Mouse (Mus musculus): ENCODE measurements around the gene Il12rb1. TPM values are rescaled to one million over a fixed set of nuclear protein-coding genes. Genes with fewer than 3 reads are reported as not detected.

Gene Il12rb1
- polyA plus RNA-seq, 1 experiment from 2014 or later, result not detected

DNA sequence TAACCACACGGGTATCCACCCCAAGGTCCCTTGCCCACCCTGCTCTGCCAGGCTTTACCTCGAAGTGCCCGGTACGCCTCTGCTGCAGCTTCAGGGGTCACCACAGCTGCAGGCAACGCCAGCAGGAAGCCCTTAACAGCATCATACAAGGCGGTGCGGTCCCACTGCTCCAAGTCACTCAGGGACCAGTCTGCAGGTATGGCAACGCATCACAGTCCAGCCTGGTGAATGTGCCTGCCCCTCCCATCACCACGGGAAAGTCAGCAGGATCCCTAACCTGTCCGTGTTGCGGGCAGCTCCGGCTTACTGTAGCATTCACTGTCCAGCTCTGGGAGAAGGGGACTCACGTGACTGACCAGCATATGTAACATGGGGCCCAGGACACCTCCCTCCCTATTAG, 36.2 kb upstream of the Il12rb1 start:
- Histone ChIP-seq H3K4me1 (replicated peaks; ENCODE audit: control insufficient read depth, insufficient read depth, low read length) (peaks cover 30% of the 10 kb centered on the region), H3K9ac (no peak overlapping the region), H3K27me3 (ENCODE audit: control insufficient read depth, insufficient read depth, low read length) (no peaks in the 10 kb centered on the region), H3K4me2 (replicated peaks) (no peak overlapping the region), H3K4me3 (replicated peaks; ENCODE audit: low read length) (no peak overlapping the region), H3K9me3 (ENCODE audit: control insufficient read depth, low read length) (no peaks in the 10 kb centered on the region), H3K27ac (no peak overlapping the region), H3K36me3 (replicated peaks; ENCODE audit: control insufficient read depth, insufficient read depth) (peaks cover 66% of the 10 kb centered on the region)
- WGBS, result 95% methylated on average over 13 of the region's 13 CpGs
- DNase-seq (ENCODE audit: low spot score) (no peak), ATAC-seq (ENCODE audit: low FRiP score) (no peak)

DNA sequence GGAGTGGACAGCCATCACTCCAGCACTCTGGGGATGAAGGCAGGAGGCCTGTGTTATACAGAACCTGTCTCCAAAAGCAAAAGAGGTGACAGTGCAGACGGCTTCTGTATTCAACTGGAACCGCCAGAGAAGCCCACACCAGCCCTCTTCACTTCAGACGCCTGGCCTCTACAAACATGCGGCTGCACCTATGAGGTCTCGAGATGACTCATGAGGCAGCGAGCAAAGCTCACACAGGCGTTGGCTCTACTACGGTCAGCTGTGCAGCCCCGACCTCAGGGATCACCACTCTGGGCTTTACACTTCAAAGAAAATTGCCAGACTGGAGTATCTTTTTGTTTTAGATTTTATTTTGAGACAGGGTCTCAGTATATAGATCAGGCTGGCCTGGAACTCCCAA, 35.4 kb upstream of the Il12rb1 start:
- peaks cover 34% of the 10 kb centered on the region for H3K4me1 ChIP-seq (replicated peaks; ENCODE audit: control insufficient read depth, insufficient read depth, low read length)
- ATAC-seq (ENCODE audit: low FRiP score) (no peak), DNase-seq (ENCODE audit: low spot score) (no peak)
- no peak overlapping the region for H3K4me3 ChIP-seq (replicated peaks; ENCODE audit: low read length)
- H3K9ac ChIP-seq, result no peak overlapping the region
- no peaks in the 10 kb centered on the region for H3K27me3 ChIP-seq (ENCODE audit: control insufficient read depth, insufficient read depth, low read length)
- no peak overlapping the region for H3K4me2 ChIP-seq (replicated peaks)
- WGBS, result 93% methylated on average over 9 of the region's 9 CpGs
- 0 out of 2 replicates have a peak overlapping the region, but pooled peaks have one; percentile 55 for H3K27ac ChIP-seq
- H3K9me3 ChIP-seq (ENCODE audit: control insufficient read depth, low read length), result no peaks in the 10 kb centered on the region
- peaks cover 60% of the 10 kb centered on the region for H3K36me3 ChIP-seq (replicated peaks; ENCODE audit: control insufficient read depth, insufficient read depth)

- Histone ChIP-seq H3K4me2 (replicated peaks) (peak overlapping the region; percentile 18; the same call in 1 of the 2 replicates), H3K36me3 (replicated peaks; ENCODE audit: control insufficient read depth, insufficient read depth) (peaks cover 55% of the 10 kb centered on the region), H3K27me3 (ENCODE audit: control insufficient read depth, insufficient read depth, low read length) (no peaks in the 10 kb centered on the region), H3K9ac (0 out of 2 replicates have a peak overlapping the region, but pooled peaks have one; percentile 25), H3K9me3 (ENCODE audit: control insufficient read depth, low read length) (no peaks in the 10 kb centered on the region), H3K4me1 (replicated peaks; ENCODE audit: control insufficient read depth, insufficient read depth, low read length) (peaks cover 38% of the 10 kb centered on the region), H3K4me3 (replicated peaks; ENCODE audit: low read length) (no peak overlapping the region), H3K27ac (peak overlapping the region; percentile 55)
- DNase-seq (ENCODE audit: low spot score) (no peak), ATAC-seq (ENCODE audit: low FRiP score) (no peak)
- 68% methylated on average over 4 of the region's 5 CpGs for WGBS
These were observed 34.8 kb upstream of the Il12rb1 start for GRCm38 (mm10) chr8:70773410-70773809.

DNA sequence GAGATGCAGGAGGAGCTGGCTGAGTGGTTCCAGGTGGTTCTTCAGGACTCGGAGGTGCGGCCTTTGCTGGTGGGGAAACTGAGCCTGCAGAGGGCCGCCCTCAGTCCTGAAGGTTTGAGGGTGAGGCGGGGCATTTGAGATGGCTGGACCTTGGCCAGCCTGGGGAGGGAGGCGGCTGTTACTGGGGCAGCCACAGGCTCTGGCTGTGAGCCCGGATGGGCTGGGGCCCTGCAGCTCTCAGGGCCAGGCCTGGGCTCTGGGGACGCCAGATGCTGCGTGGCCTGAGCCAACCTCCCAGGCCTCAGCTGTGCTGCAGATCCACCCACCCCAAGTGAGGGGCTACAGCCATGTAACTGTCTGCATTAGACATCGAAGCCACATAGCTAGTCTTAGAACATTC, 34.4 kb upstream of the Il12rb1 start:
- peaks cover 38% of the 10 kb centered on the region for H3K4me1 ChIP-seq (replicated peaks; ENCODE audit: control insufficient read depth, insufficient read depth, low read length)
- no peaks in the 10 kb centered on the region for H3K9me3 ChIP-seq (ENCODE audit: control insufficient read depth, low read length)
- H3K4me3 ChIP-seq (replicated peaks; ENCODE audit: low read length), result no peak overlapping the region
- no peaks in the 10 kb centered on the region for H3K27me3 ChIP-seq (ENCODE audit: control insufficient read depth, insufficient read depth, low read length)
- H3K27ac ChIP-seq, result peak overlapping the region; percentile 55
- peak overlapping the region; percentile 39; the same call in 1 of the 2 replicates for H3K9ac ChIP-seq
- DNase-seq (ENCODE audit: low spot score) (peak; percentile 65), ATAC-seq (ENCODE audit: low FRiP score) (no peak)
- 51% methylated on average over 9 of the region's 9 CpGs for WGBS
- peaks cover 50% of the 10 kb centered on the region for H3K36me3 ChIP-seq (replicated peaks; ENCODE audit: control insufficient read depth, insufficient read depth)
- H3K4me2 ChIP-seq (replicated peaks), result peak overlapping the region; percentile 18; the same call in 1 of the 2 replicates

- peak overlapping the region; percentile 55; the same call in 1 of the 2 replicates for H3K27ac ChIP-seq
These were observed 33.5 kb upstream of the Il12rb1 start for GRCm38 (mm10) chr8:70774740-70775139.

DNA sequence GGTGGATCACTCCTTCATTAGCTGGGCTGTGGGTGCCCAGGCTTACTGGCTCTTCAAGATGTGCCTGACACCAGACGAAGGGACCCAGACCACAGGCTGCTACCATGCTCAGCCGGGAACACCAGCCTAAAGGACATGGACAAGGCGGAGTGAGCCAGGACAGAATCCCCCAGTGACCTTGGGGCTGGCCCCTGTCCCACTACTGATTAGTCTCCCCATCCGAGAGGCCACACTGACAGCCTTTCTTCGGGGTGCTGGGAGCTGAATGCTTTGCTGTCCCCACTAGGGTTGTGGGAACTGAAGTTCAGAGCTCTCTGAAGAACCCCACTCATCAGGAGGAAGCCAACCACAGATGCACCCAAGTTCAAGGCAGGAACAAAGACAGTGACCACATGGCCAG, 33.0 kb upstream of the Il12rb1 start:
- WGBS, result 85% methylated on average over 5 of the region's 5 CpGs
- no peak for DNase-seq (ENCODE audit: low spot score)
- H3K9me3 ChIP-seq (ENCODE audit: control insufficient read depth, low read length), result no peaks in the 10 kb centered on the region
- H3K4me1 ChIP-seq (replicated peaks; ENCODE audit: control insufficient read depth, insufficient read depth, low read length), result peaks cover 38% of the 10 kb centered on the region
- H3K36me3 ChIP-seq (replicated peaks; ENCODE audit: control insufficient read depth, insufficient read depth), result peaks cover 52% of the 10 kb centered on the region
- no peak for ATAC-seq (ENCODE audit: low FRiP score)
- no peaks in the 10 kb centered on the region for H3K27me3 ChIP-seq (ENCODE audit: control insufficient read depth, insufficient read depth, low read length)
- H3K9ac ChIP-seq, result peak overlapping the region; percentile 99
- no peak overlapping the region for H3K27ac ChIP-seq
- peak overlapping the region; percentile 88 for H3K4me2 ChIP-seq (replicated peaks)
- H3K4me3 ChIP-seq (replicated peaks; ENCODE audit: low read length), result peak overlapping the region; percentile 83

More at GRCm38 (mm10) chr8:70774740-70775139, 33.5 kb upstream of the Il12rb1 start:
- H3K4me1 ChIP-seq (replicated peaks; ENCODE audit: control insufficient read depth, insufficient read depth, low read length), result peaks cover 38% of the 10 kb centered on the region
- no peak overlapping the region for H3K4me3 ChIP-seq (replicated peaks; ENCODE audit: low read length)
- peaks cover 52% of the 10 kb centered on the region for H3K36me3 ChIP-seq (replicated peaks; ENCODE audit: control insufficient read depth, insufficient read depth)
- H3K9me3 ChIP-seq (ENCODE audit: control insufficient read depth, low read length), result no peaks in the 10 kb centered on the region
- DNase-seq (ENCODE audit: low spot score) (no peak), ATAC-seq (ENCODE audit: low FRiP score) (no peak)
- no peaks in the 10 kb centered on the region for H3K27me3 ChIP-seq (ENCODE audit: control insufficient read depth, insufficient read depth, low read length)
- peak overlapping the region; percentile 99; the same call in 1 of the 2 replicates for H3K9ac ChIP-seq
- 98% methylated on average over 18 of the region's 18 CpGs for WGBS
- peak overlapping the region; percentile 88 for H3K4me2 ChIP-seq (replicated peaks)

DNA sequence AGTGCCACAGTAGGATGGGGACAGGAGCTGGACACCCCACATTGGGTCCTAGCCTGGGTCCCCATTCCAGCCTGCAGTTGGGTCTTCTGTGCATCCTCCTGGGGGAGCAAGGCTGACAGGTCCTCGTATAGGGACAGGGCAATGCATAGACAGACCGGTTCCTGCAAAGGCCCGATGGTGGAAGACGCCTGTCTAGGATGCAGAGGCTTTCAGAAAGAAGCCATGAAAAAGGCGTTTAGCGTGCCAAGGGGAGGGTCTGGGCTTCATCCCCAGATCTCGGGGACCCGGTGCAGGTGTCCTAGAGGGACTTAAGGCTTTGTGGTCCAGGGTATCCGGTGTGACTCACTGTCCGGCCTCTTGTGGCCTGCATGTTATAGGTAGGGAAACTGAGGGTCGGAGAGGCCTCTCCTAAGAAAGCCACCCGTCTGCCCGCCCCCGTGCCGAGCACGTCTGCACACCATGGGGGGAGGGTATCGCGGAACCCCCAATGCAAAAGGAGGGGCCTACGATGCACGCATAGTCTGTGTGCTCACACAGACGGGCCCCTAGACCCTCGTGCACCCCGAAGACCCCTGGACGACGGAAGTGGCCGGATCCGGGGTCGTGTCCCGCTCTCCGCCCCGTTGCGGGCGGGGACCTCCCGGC, 32.3 kb upstream of the Il12rb1 start:
- Histone ChIP-seq H3K9me3 (ENCODE audit: control insufficient read depth, low read length) (no peaks in the 10 kb centered on the region), H3K9ac (peak overlapping the region; percentile 99), H3K27me3 (ENCODE audit: control insufficient read depth, insufficient read depth, low read length) (no peaks in the 10 kb centered on the region), H3K4me1 (replicated peaks; ENCODE audit: control insufficient read depth, insufficient read depth, low read length) (peaks cover 38% of the 10 kb centered on the region), H3K27ac (peak overlapping the region; percentile 98), H3K36me3 (replicated peaks; ENCODE audit: control insufficient read depth, insufficient read depth) (peaks cover 52% of the 10 kb centered on the region), H3K4me2 (replicated peaks) (peak overlapping the region; percentile 88), H3K4me3 (replicated peaks; ENCODE audit: low read length) (peak overlapping the region; percentile 83)
- 3% methylated on average over 30 of the region's 34 CpGs for WGBS
- ATAC-seq (ENCODE audit: low FRiP score), result no peak
- no peak for DNase-seq (ENCODE audit: low spot score)

- Histone ChIP-seq H3K4me3 (replicated peaks; ENCODE audit: low read length) (peak within 1 kb of the TSS; percentile 83), H3K9ac (peak within 1 kb of the TSS; percentile 99), H3K27me3 (ENCODE audit: control insufficient read depth, insufficient read depth, low read length) (no peaks in the 10 kb centered on the region), H3K27ac (peak within 1 kb of the TSS; percentile 98), H3K36me3 (replicated peaks; ENCODE audit: control insufficient read depth, insufficient read depth) (peaks cover 52% of the 10 kb centered on the region), H3K9me3 (ENCODE audit: control insufficient read depth, low read length) (no peaks in the 10 kb centered on the region), H3K4me1 (replicated peaks; ENCODE audit: control insufficient read depth, insufficient read depth, low read length) (peaks cover 38% of the 10 kb centered on the region), H3K4me2 (replicated peaks) (peak within 1 kb of the TSS; percentile 88)
- ATAC-seq (ENCODE audit: low FRiP score) (peak; percentile 93), DNase-seq (ENCODE audit: low spot score) (peak; percentile 100)
- under 1% methylated on average over 91 of the region's 94 CpGs for WGBS
These were observed 31.5 kb upstream of the Il12rb1 start, which contains the start of gene Pik3r2 for GRCm38 (mm10) chr8:70776496-70777444. TSS of gene Pik3r2 (minus strand) at chr8:70776713.

- Histone ChIP-seq H3K4me3 (replicated peaks; ENCODE audit: low read length) (no peak overlapping the region), H3K4me1 (replicated peaks; ENCODE audit: control insufficient read depth, insufficient read depth, low read length) (peaks cover 17% of the 10 kb centered on the region), H3K9ac (no peak overlapping the region), H3K27ac (no peak overlapping the region), H3K36me3 (replicated peaks; ENCODE audit: control insufficient read depth, insufficient read depth) (peaks cover 52% of the 10 kb centered on the region), H3K9me3 (ENCODE audit: control insufficient read depth, low read length) (no peaks in the 10 kb centered on the region), H3K27me3 (ENCODE audit: control insufficient read depth, insufficient read depth, low read length) (no peaks in the 10 kb centered on the region), H3K4me2 (replicated peaks) (no peak overlapping the region)
- WGBS, result 86% methylated on average over 11 of the region's 11 CpGs
- DNase-seq (ENCODE audit: low spot score) (no peak), ATAC-seq (ENCODE audit: low FRiP score) (no peak)
These were observed 28.2 kb upstream of the Il12rb1 start for GRCm38 (mm10) chr8:70780093-70780492.

Data from hindbrain, embryonic 14.5 days (tissue).